Mouse (Mus musculus): Measurements from ENCODE around the gene Acbd6. TPM values are rescaled to one million over a fixed set of nuclear protein-coding genes. Genes with fewer than 3 reads are reported as not detected.

Gene Acbd6
- total RNA-seq, 2 experiments from 2014 or later, result 50.0 to 54.9 TPM

Other genes starting within 250 kb of the Acbd6 start
- gene Xpr1, start 140.7 kb upstream of the Acbd6 start, total RNA-seq (2021), result 10 to 100 TPM; 28.4 to 30.8 TPM
- not detected for gene Lhx4, start 193.6 kb downstream of the Acbd6 start, total RNA-seq (2021)